Mouse (Mus musculus) embryonic facial prominence, embryonic 11.5 days (tissue): ENCODE measurements at regions not wholly inside any gene's neighbourhood (a gene's known extent, or its start where the extent isn't known, plus 50 kb on each side); places are given as distances from the start of the nearest gene placed in this dataset.
"Not testable (repeated sequence)": the region's sequence is repeated elsewhere in the genome, so short reads cannot be mapped to it uniquely, and the experiment has no call there.

Experiments used
- ATAC-seq: fragments of 200-750 bp; cut with Nextera tagmentation; replicated peaks from 2 replicates; pipeline ENCODE4 v1.8.0; 2017; ENCODE audit warnings: low read depth; ENCODE audit not compliant: insufficient number of reproducible peaks, low FRiP score, low TSS enrichment
- DNase-seq: peaks from one replicate; pipeline ENCODE4 v3.0.0-alpha.2; 2015; ENCODE audit warnings: low spot score
- H3K27ac ChIP-seq: fragments of 300-500 bp; sonication (generic); replicated peaks from 2 replicates; pipeline ENCODE4 v1.5.1; 2014; ENCODE audit warnings: mild to moderate bottlenecking, low read depth, low read length, control low read depth
- H3K27me3 ChIP-seq: fragments of 300-500 bp; sonication (generic); 2 replicates; pipeline ENCODE4 v1.6.1; 2014; ENCODE audit warnings: mild to moderate bottlenecking, low read length, moderate library complexity, mixed read lengths; ENCODE audit not compliant: control insufficient read depth, insufficient read depth
- H3K36me3 ChIP-seq: fragments of 300-500 bp; sonication (generic); replicated peaks from 2 replicates; pipeline ENCODE4 v1.6.1; 2014; ENCODE audit warnings: low read depth, mild to moderate bottlenecking, low read length, moderate library complexity, mixed read lengths; ENCODE audit not compliant: control insufficient read depth, insufficient read depth
- H3K4me1 ChIP-seq: fragments of 300-500 bp; sonication (generic); 2 replicates; pipeline ENCODE4 v1.6.1; 2014; ENCODE audit warnings: low read length, mixed read lengths; ENCODE audit not compliant: control insufficient read depth, insufficient read depth
- H3K4me2 ChIP-seq: fragments of 300-500 bp; sonication (generic); 2 replicates; pipeline ENCODE4 v1.6.1; 2014; ENCODE audit warnings: low read depth, mild to moderate bottlenecking, control low read depth, low read length, moderate library complexity
- H3K4me3 ChIP-seq: fragments of 300-500 bp; sonication (generic); 2 replicates; pipeline ENCODE4 v1.5.1; 2014; ENCODE audit warnings: low read depth, low read length, control low read depth
- H3K9ac ChIP-seq: fragments of 300-500 bp; sonication (generic); replicated peaks from 2 replicates; pipeline ENCODE4 v1.6.1; 2014; ENCODE audit warnings: mild to moderate bottlenecking, control low read depth, low read length
- H3K9me3 ChIP-seq: fragments of 300-500 bp; sonication (generic); replicated peaks from 2 replicates; pipeline ENCODE4 v1.6.1; 2016; ENCODE audit warnings: mild to moderate bottlenecking, low read length, inconsistent platforms, mixed read lengths; ENCODE audit not compliant: control insufficient read depth
- WGBS: fragments of 180-500 bp; shearing (Covaris S2); extraction: QIAGEN DNeasy Blood & Tissue Kit; methylation state at CpG from one replicate; pipeline ENCODE4 v1.1.7; 2014; 5-methylcytosine and 5-hydroxymethylcytosine counted together

DNA sequence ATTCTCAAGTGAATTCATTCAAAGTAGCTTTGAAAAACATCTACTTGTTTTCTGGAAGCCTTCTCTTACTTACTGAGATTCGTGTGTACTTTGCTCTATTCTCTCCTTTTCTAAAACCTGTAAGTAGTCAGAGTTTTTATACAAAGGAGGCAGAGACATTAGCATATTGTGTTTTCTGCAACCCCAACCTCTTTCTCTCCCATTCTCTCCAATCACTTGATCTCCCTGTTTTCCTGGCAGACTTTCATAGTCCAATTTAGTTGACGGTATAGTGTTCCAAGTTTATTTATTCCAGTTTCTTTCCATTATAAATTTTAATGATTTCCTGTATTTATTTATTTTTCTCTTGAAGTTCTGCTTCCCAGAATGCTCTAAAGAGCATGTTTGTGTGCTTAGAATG lies 393.7 kb upstream of the Impg1 start:
- H3K4me1 ChIP-seq = no peaks in the 10 kb centered on the region
- H3K9me3 ChIP-seq = no peaks in the 10 kb centered on the region
- WGBS = 58% methylated on average over 2 of the region's 2 CpGs
- no peaks in the 10 kb centered on the region for H3K27me3 ChIP-seq
- no peak overlapping the region for H3K27ac ChIP-seq
- DNase-seq (no peak), ATAC-seq (no peak)
- no peak overlapping the region for H3K9ac ChIP-seq
- no peak overlapping the region for H3K4me3 ChIP-seq
- no peak overlapping the region for H3K4me2 ChIP-seq
- no peaks in the 10 kb centered on the region for H3K36me3 ChIP-seq

DNA sequence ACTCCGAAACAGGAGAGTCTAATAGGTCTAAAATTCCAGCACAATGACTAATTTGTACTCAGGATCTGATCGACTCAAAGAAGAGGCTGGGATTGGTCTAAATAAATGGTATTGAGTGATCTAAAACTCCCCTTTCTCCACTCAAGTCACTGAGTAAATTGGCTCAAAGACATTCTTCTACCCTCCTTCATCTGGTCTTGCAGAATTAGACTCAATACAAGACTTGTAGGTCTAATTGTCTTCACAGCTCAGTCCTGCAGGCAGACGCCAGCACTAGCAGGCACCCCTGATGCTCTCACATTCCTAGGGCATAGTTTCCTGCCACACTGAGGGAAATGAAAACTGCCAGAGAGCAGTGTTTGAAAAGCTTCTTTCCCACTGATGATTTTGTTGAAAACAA lies 382.9 kb upstream of the Impg1 start:
- no peaks in the 10 kb centered on the region for H3K4me1 ChIP-seq
- H3K9me3 ChIP-seq = no peaks in the 10 kb centered on the region
- 0 out of 2 replicates have a peak, but pooled peaks have one; percentile 34 for ATAC-seq
- H3K36me3 ChIP-seq = no peaks in the 10 kb centered on the region
- WGBS = 44% methylated on average over 3 of the region's 3 CpGs
- no peaks in the 10 kb centered on the region for H3K27me3 ChIP-seq
- no peak overlapping the region for H3K4me3 ChIP-seq
- H3K9ac ChIP-seq = no peak overlapping the region
- no peak overlapping the region for H3K4me2 ChIP-seq
- no peak for DNase-seq
- H3K27ac ChIP-seq = no peak overlapping the region

DNA sequence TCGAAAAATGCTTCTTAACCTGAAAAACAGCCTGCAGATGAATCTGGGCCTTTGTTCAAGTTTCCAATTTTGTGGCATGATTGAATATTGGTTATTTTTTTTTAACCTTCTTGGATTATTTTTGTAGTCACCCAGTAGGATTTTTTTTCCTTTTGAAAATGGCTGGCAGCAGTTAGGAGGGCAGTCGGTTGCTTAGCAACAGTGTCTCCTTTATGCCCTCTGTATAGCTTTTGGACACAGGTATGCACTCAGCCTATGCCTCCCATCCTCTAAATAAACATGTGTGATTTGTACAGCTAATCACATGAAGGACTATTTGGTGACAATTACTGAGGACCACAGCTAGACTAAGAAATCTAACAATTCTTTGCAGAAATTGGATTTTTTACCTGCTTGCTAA lies 367.5 kb upstream of the Impg1 start:
- ATAC-seq (no peak), DNase-seq (no peak)
- H3K9ac ChIP-seq = no peak overlapping the region
- H3K9me3 ChIP-seq = no peaks in the 10 kb centered on the region
- 80% methylated on average over 2 of the region's 2 CpGs for WGBS
- no peaks in the 10 kb centered on the region for H3K4me1 ChIP-seq
- H3K27ac ChIP-seq = no peak overlapping the region
- H3K4me3 ChIP-seq = no peak overlapping the region
- H3K27me3 ChIP-seq = no peaks in the 10 kb centered on the region
- no peaks in the 10 kb centered on the region for H3K36me3 ChIP-seq
- H3K4me2 ChIP-seq = no peak overlapping the region

DNA sequence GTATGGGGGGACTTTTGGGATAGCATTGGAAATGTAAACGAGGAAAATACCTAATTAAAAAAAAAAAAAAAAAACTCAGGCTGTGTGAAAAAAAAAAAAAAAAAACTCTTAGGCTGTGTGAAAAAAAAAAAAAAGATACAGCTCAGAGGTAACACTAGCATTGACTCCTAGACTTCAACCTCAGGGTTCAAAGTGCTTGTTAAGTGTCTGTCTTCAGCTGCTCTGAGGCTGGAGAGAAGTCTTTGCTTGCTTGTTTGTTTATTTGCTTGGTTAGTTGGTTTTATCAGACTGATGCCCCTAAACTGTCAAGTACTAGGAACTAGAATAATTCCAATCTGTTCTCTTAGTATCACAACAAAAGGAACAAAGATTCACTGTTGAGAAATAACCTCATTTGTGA lies 360.1 kb upstream of the Impg1 start:
- Histone ChIP-seq H3K9ac (no peak overlapping the region), H3K4me1 (no peaks in the 10 kb centered on the region), H3K27me3 (no peaks in the 10 kb centered on the region), H3K4me2 (no peak overlapping the region), H3K9me3 (no peaks in the 10 kb centered on the region), H3K36me3 (no peaks in the 10 kb centered on the region), H3K4me3 (no peak overlapping the region), H3K27ac (no peak overlapping the region)
- WGBS = 79% methylated on average over 1 of the region's 1 CpGs
- no peak for ATAC-seq
- no peak for DNase-seq

DNA sequence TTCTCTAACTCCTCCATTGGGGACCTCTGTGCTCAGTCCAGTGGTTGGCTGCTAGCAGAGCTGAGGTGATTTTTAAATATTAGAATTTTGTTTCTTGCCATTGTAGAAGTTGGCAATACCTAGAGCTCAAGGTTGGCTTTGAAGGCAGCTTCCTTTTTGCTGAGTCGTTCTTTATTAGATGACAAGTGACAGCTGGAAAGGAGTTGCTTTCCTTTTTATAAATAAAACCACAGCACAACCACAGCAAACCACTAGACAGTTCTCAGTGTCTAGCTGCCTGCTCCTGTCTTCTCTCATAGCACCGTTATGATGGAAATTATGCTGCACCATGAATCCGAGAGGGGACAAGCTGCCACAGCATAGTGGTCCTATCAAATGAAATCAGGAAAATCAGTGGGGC lies 354.8 kb upstream of the Impg1 start:
- DNase-seq (no peak), ATAC-seq (no peak)
- Histone ChIP-seq H3K4me2 (no peak overlapping the region), H3K4me1 (no peaks in the 10 kb centered on the region), H3K27me3 (no peaks in the 10 kb centered on the region), H3K9me3 (no peaks in the 10 kb centered on the region), H3K4me3 (no peak overlapping the region), H3K9ac (no peak overlapping the region), H3K27ac (no peak overlapping the region), H3K36me3 (no peaks in the 10 kb centered on the region)
- 91% methylated on average over 3 of the region's 3 CpGs for WGBS

DNA sequence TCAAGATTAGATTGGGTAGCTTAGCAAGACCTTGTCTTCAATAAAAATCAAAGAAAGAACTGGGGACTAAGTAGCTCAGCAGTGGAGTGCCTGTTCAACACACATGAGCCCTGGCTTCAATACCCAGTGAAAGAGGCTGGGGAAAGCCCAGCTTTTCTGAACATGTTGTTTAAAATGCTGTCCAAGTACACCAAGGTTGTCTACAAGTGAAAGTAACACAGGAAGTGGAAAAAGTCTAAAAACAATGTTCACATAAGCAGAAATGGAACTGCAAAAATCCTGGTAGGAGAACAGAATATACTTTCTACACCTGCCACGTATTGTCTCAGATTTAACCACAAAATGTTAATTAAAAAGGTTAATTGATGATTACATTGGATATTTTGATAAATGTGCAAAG lies 353.8 kb upstream of the Impg1 start:
- Histone ChIP-seq H3K27me3 (no peaks in the 10 kb centered on the region), H3K27ac (no peak overlapping the region), H3K36me3 (no peaks in the 10 kb centered on the region), H3K4me1 (no peaks in the 10 kb centered on the region), H3K9me3 (no peaks in the 10 kb centered on the region), H3K4me2 (no peak overlapping the region), H3K9ac (no peak overlapping the region), H3K4me3 (no peak overlapping the region)
- ATAC-seq = no peak
- WGBS = 100% methylated on average over 1 of the region's 1 CpGs
- no peak for DNase-seq

DNA sequence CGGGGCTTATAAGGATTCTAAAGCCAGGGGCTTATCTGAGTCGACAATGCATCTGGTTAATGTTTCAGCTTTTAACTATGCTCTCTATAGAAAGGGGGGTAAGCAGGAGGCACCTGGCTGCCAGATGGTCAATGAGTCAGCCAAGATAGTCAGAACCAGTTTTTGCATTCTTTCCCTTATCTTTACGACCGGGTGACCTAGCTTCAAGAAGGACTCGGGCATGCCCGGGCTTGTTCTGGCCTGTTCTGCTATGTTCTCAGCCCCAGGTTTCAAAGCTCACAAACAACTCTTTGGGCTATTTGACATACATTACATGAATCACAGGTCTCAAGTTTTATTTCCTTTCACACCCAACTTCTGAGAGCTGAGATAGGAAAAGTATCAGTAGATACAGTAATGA lies 348.6 kb upstream of the Impg1 start:
- not testable (repeated sequence) for ATAC-seq, H3K4me3 ChIP-seq, H3K9me3 ChIP-seq, DNase-seq, H3K36me3 ChIP-seq, H3K27me3 ChIP-seq, H3K4me2 ChIP-seq, H3K9ac ChIP-seq, H3K27ac ChIP-seq, H3K4me1 ChIP-seq
- 75% methylated on average over 6 of the region's 6 CpGs for WGBS

DNA sequence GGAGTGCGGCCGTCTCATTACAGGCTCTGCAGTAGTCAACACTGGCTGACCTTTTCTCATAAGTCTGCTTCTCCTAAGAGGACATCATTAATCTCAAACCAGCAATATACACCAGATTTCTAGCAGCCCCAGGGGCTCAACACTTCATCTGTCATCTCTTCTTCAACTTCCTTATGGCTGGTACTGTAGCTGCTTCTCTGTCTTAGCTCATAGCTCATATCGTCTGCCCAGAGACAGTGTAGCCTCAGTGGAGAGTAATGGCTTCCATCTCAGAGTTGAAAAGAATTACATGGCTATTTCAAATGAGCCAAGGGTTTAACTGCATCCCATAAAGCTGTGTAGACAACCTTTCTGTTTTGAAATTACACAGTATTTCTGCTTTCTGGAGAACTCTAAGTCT lies 326.2 kb upstream of the Impg1 start:
- ATAC-seq = no peak
- no peaks in the 10 kb centered on the region for H3K36me3 ChIP-seq
- 75% methylated on average over 3 of the region's 3 CpGs for WGBS

DNA sequence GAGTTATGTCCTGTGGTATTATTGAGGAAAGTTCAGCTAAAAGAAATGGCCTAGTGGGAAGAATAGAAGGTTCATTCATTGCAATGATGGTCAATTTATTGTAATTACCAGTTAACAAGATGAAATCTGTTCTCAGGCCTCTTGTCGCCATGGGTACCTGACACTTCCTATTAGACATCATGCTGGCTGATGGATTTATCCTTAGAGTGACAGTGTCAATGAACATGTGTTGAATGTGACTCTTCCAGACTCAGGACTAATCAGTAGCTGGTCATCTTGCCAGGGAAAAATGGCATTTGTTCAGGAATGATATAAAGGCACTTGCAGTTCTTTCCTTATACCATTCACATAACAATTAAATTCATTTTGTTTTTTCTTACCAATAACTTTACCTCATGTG lies 309.3 kb upstream of the Impg1 start:
- no peak for DNase-seq
- no peaks in the 10 kb centered on the region for H3K36me3 ChIP-seq
- no peaks in the 10 kb centered on the region for H3K4me1 ChIP-seq
- no peaks in the 10 kb centered on the region for H3K27me3 ChIP-seq
- ATAC-seq = no peak
- H3K4me3 ChIP-seq = no peak overlapping the region
- H3K4me2 ChIP-seq = no peak overlapping the region
- no peak overlapping the region for H3K9ac ChIP-seq
- H3K9me3 ChIP-seq = no peaks in the 10 kb centered on the region
- WGBS = 42% methylated on average over 1 of the region's 1 CpGs
- no peak overlapping the region for H3K27ac ChIP-seq

More for the DNA sequence above, 326.2 kb upstream of the Impg1 start:
- Histone ChIP-seq H3K4me1 (no peaks in the 10 kb centered on the region), H3K9me3 (no peaks in the 10 kb centered on the region), H3K27me3 (no peaks in the 10 kb centered on the region), H3K9ac (no peak overlapping the region), H3K4me2 (no peak overlapping the region), H3K27ac (no peak overlapping the region), H3K4me3 (no peak overlapping the region)
- no peak for DNase-seq
